Mouse (Mus musculus) urinary bladder, postnatal 25 days (tissue): ENCODE measurements around the gene Dynlt1a.
"Not testable (repeated sequence)": the region's sequence is repeated elsewhere in the genome, so short reads cannot be mapped to it uniquely, and the experiment has no call there.

ENCODE experiments used
- DNase-seq: peaks from one replicate; pipeline ENCODE4 v3.0.0; 2022; ENCODE audit warnings: low spot score

Gene Dynlt1a

GRCm38 (mm10) chr17:6286169-6286568 lies 31.1 kb downstream of the Dynlt1a start:
- DNase-seq: not testable (repeated sequence)

- DNase-seq: not testable (repeated sequence)
These were observed 34.2 kb downstream of the Dynlt1a start for GRCm38 (mm10) chr17:6283137-6283536.

- DNase-seq: not testable (repeated sequence)
These were observed 36.8 kb downstream of the Dynlt1a start for GRCm38 (mm10) chr17:6280513-6280912.

GRCm38 (mm10) chr17:6279772-6280171 lies 37.5 kb downstream of the Dynlt1a start:
- DNase-seq: not testable (repeated sequence)

GRCm38 (mm10) chr17:6279205-6279604 lies 38.1 kb downstream of the Dynlt1a start:
- DNase-seq: not testable (repeated sequence)

- DNase-seq: not testable (repeated sequence)
These were observed 42.6 kb downstream of the Dynlt1a start for GRCm38 (mm10) chr17:6274693-6275092.

- not testable (repeated sequence) for DNase-seq
These were observed 45.3 kb downstream of the Dynlt1a start for GRCm38 (mm10) chr17:6271970-6272369.

- DNase-seq: not testable (repeated sequence)
These were observed 46.5 kb downstream of the Dynlt1a start for GRCm38 (mm10) chr17:6270840-6271239.

- DNase-seq: peak; percentile 29
These were observed 47.1 kb downstream of the Dynlt1a start for GRCm38 (mm10) chr17:6269876-6270831.

- DNase-seq: not testable (repeated sequence)
These were observed 60.2 kb downstream of the Dynlt1a start for GRCm38 (mm10) chr17:6257070-6257456.

GRCm38 (mm10) chr17:6256400-6257069 lies 60.8 kb downstream of the Dynlt1a start, which contains the start of gene Tmem181a:
Gene Tmem181a (plus strand): TSS chr17:6256860.
- DNase-seq: not testable (repeated sequence)
